Mouse (Mus musculus) megakaryocyte, embryonic 14.5 days (primary cell): ENCODE data around the gene Laptm5.

Source experiments
- FLI1 ChIP-seq: IDR thresholded peaks from 2 replicates; pipeline ENCODE4 v1.6.1; 2012; ENCODE audit warnings: low read length, inconsistent platforms, mixed read lengths
- GATA1 ChIP-seq: IDR thresholded peaks from 3 replicates; pipeline ENCODE4 v1.6.1; 2012; ENCODE audit warnings: mixed read lengths, low read length, inconsistent platforms, borderline replicate concordance

- no peak for TF ChIP-seq GATA1
- no peak for TF ChIP-seq FLI1
These were observed 3.7 kb downstream of the Laptm5 start for GRCm38 (mm10) chr4:130916639-130917038.
